Mouse (Mus musculus) CH12.LX (cell line): Measurements from ENCODE around the gene Ppcs. TPM values are rescaled to one million over a fixed set of nuclear protein-coding genes. Genes with fewer than 3 reads are reported as not detected.

Source experiments
- DNase-seq: peaks from one replicate; pipeline ENCODE4 v3.0.0-alpha.2; 2013; ENCODE audit errors: extremely low read depth
- H3K27ac ChIP-seq: 2 replicates; pipeline ENCODE4 v1.5.1; 2012; ENCODE audit warnings: low read depth, mild to moderate bottlenecking, control low read depth, moderate library complexity; ENCODE audit not compliant: insufficient read depth
- H3K27me3 ChIP-seq: replicated peaks from 2 replicates; pipeline ENCODE3; 2012; ENCODE audit warnings: inconsistent platforms
- H3K36me3 ChIP-seq, 2 experiments: replicated peaks in 1 of 2; 2 replicates each; pipeline versions ENCODE3 to v1.6.1; 2012; ENCODE audit warnings: inconsistent platforms in 1 of 2, low read length in 1 of 2, mild to moderate bottlenecking in 1 of 2, mixed read lengths in 1 of 2, moderate library complexity in 1 of 2; ENCODE audit not compliant: control insufficient read depth in 1 of 2, insufficient read depth in 1 of 2
- H3K4me1 ChIP-seq, 2 experiments: 2 replicates each; pipeline ENCODE4 v1.6.1; 2012; ENCODE audit warnings: inconsistent platforms in 1 of 2, moderate library complexity in 1 of 2; ENCODE audit not compliant: insufficient read depth in 2 of 2, control insufficient read depth in 1 of 2
- H3K4me2 ChIP-seq: 2 replicates; pipeline ENCODE4 v1.6.1; 2012; ENCODE audit warnings: low read depth, mild to moderate bottlenecking, control low read depth; ENCODE audit not compliant: poor library complexity, insufficient read depth, severe bottlenecking
- H3K4me3 ChIP-seq, 3 experiments: fragments of 150-350 bp in 1 of 3; sonication (generic) in 1 of 3; replicated peaks in 1 of 3; 2 replicates each; pipeline versions ENCODE3 to v1.5.1; 2011 to 2012; ENCODE audit warnings: low read depth in 2 of 3, low read length in 2 of 3, mild to moderate bottlenecking in 2 of 3, moderate library complexity in 2 of 3, control low read depth in 1 of 3, improper control_type of control experiment in 1 of 3, inconsistent platforms in 1 of 3, mixed read lengths in 1 of 3; ENCODE audit not compliant: poor library complexity in 1 of 3
- H3K79me2 ChIP-seq: replicated peaks from 2 replicates; pipeline ENCODE4 v1.6.1; 2012; ENCODE audit warnings: mild to moderate bottlenecking, moderate library complexity; ENCODE audit not compliant: control insufficient read depth, poor library complexity, insufficient read depth, severe bottlenecking; ENCODE audit errors: extremely low read depth
- H3K9ac ChIP-seq: 2 replicates; pipeline ENCODE4 v1.6.1; 2012; ENCODE audit warnings: low read depth, mild to moderate bottlenecking, control low read depth, moderate library complexity; ENCODE audit not compliant: insufficient read depth
- H3K9me3 ChIP-seq: replicated peaks from 2 replicates; pipeline ENCODE3; 2012; ENCODE audit warnings: low read length, inconsistent platforms, mixed read lengths
- BHLHE40 ChIP-seq: IDR thresholded peaks from 2 replicates; pipeline ENCODE4 v1.6.1; 2011; ENCODE audit warnings: mild to moderate bottlenecking, low read depth, low read length, improper control_type of control experiment
- CHD1 ChIP-seq: IDR thresholded peaks from 2 replicates; pipeline ENCODE4 v1.6.1; 2012; ENCODE audit warnings: low read depth, low read length, improper control_type of control experiment, inconsistent platforms
- CHD2 ChIP-seq: IDR thresholded peaks from 2 replicates; pipeline ENCODE4 v1.6.1; 2011; ENCODE audit warnings: low read length, improper control_type of control experiment
- E2F4 ChIP-seq: IDR thresholded peaks from 2 replicates; pipeline ENCODE4 v1.6.1; 2011; ENCODE audit warnings: low read depth, low read length, improper control_type of control experiment; ENCODE audit not compliant: insufficient replicate concordance
- ELF1 ChIP-seq: IDR thresholded peaks from 2 replicates; pipeline ENCODE4 v1.6.1; 2014; ENCODE audit warnings: low read depth, mild to moderate bottlenecking, inconsistent platforms, low read length, improper control_type of control experiment
- GABPA ChIP-seq: IDR thresholded peaks from 2 replicates; pipeline ENCODE4 v1.6.1; 2012; ENCODE audit warnings: low read depth, low read length, improper control_type of control experiment, inconsistent platforms; ENCODE audit not compliant: insufficient replicate concordance
- IRF4 ChIP-seq: IDR thresholded peaks from 2 replicates; pipeline ENCODE4 v1.6.1; 2014; ENCODE audit warnings: low read depth, mild to moderate bottlenecking, inconsistent platforms, low read length, improper control_type of control experiment
- JUN ChIP-seq: IDR thresholded peaks from 2 replicates; pipeline ENCODE4 v1.6.1; 2011; ENCODE audit warnings: low read depth, mild to moderate bottlenecking, low read length, improper control_type of control experiment, moderate library complexity; ENCODE audit not compliant: insufficient read depth
- MAZ ChIP-seq: IDR thresholded peaks from 2 replicates; pipeline ENCODE4 v1.6.1; 2012; ENCODE audit warnings: low read depth, mild to moderate bottlenecking, inconsistent platforms, low read length, improper control_type of control experiment, moderate library complexity
- MEF2A ChIP-seq: IDR thresholded peaks from 2 replicates; pipeline ENCODE4 v1.6.1; 2014; ENCODE audit warnings: low read depth, mild to moderate bottlenecking, inconsistent platforms, low read length, improper control_type of control experiment, borderline replicate concordance
- MYC ChIP-seq: IDR thresholded peaks from 2 replicates; pipeline ENCODE4 v1.6.1; 2011; ENCODE audit warnings: low read depth, mild to moderate bottlenecking, improper control_type of control experiment, low read length
- NELFE ChIP-seq: IDR thresholded peaks from 2 replicates; pipeline ENCODE4 v1.6.1; 2011; ENCODE audit warnings: low read depth, low read length, improper control_type of control experiment
- NRF1 ChIP-seq: IDR thresholded peaks from 2 replicates; pipeline ENCODE4 v1.6.1; 2014; ENCODE audit warnings: low read depth, mild to moderate bottlenecking, inconsistent platforms, low read length, improper control_type of control experiment, moderate library complexity
- POLR2A ChIP-seq: IDR thresholded peaks from 2 replicates; pipeline ENCODE4 v1.6.1; 2011; ENCODE audit warnings: low read depth, mild to moderate bottlenecking, improper control_type of control experiment, low read length
- POLR2AphosphoS2 ChIP-seq: IDR thresholded peaks from 2 replicates; pipeline ENCODE4 v1.6.1; 2011; ENCODE audit warnings: low read depth, low read length, improper control_type of control experiment
- RAD21 ChIP-seq: IDR thresholded peaks from 2 replicates; pipeline ENCODE4 v1.6.1; 2011; ENCODE audit warnings: low read depth, mild to moderate bottlenecking, low read length, improper control_type of control experiment, moderate library complexity
- RCOR1 ChIP-seq: conservative IDR thresholded peaks from 2 replicates; pipeline ENCODE4 v1.6.1; 2012; ENCODE audit warnings: low read depth, mild to moderate bottlenecking, inconsistent platforms, low read length, improper control_type of control experiment
- SMC3 ChIP-seq: IDR thresholded peaks from 2 replicates; pipeline ENCODE4 v1.6.1; 2011; ENCODE audit warnings: low read depth, low read length, improper control_type of control experiment
- UBTF ChIP-seq: IDR thresholded peaks from 2 replicates; pipeline ENCODE4 v1.6.1; 2012; ENCODE audit warnings: low read depth, mild to moderate bottlenecking, inconsistent platforms, low read length, improper control_type of control experiment, moderate library complexity
- ZKSCAN1 ChIP-seq: IDR thresholded peaks from 2 replicates; pipeline ENCODE4 v1.6.1; 2012; ENCODE audit warnings: low read depth, inconsistent platforms, low read length, improper control_type of control experiment, borderline replicate concordance
- ZMIZ1 ChIP-seq: IDR thresholded peaks from 2 replicates; pipeline ENCODE4 v1.6.1; 2012; ENCODE audit warnings: low read depth, mild to moderate bottlenecking, inconsistent platforms, low read length, improper control_type of control experiment
- ZNF384 ChIP-seq: IDR thresholded peaks from 2 replicates; pipeline ENCODE4 v1.6.1; 2012; ENCODE audit warnings: low read depth, low read length, improper control_type of control experiment, inconsistent platforms
- dilution Hi-C: fragments of 300-500 bp; cut with MboI; formaldehyde crosslinking; loops from 2 replicates; pipeline ENCODE4 v1.14.3; 2020; ENCODE audit warnings: low sequenced_read_pairs; ENCODE audit not compliant: extremely low pct_unique_long_range_greater_than_20kb, extremely low pct_ligation_motif_present
- in situ Hi-C: fragments of 300-500 bp; cut with MboI; formaldehyde crosslinking; loops from 3 replicates; pipeline ENCODE4 v1.14.3; 2019; ENCODE audit warnings: low sequenced_read_pairs, low pct_ligation_motif_present, low pct_unique_long_range_greater_than_20kb, mixed read lengths
- polyA plus RNA-seq: library from polyadenylated mRNA; unstranded; fragments of >175 nt; gene quantifications from 2 replicates; pipeline ENCODE4 v1.2.1, GENCODE M21; 2012; ENCODE audit warnings: low read depth; ENCODE audit not compliant: insufficient read length
- total RNA-seq, 2 experiments: library from RNA; depleted of rRNA; stranded (reverse); fragments of 300-350 nt in 1 of 2; fragments of >200 nt in 1 of 2; gene quantifications; 2 replicates each; pipeline ENCODE4 v1.2.3; 2012 to 2014

Ppcs gene
- total and polyA plus RNA-seq, 3 experiments, result 14.7 to 22.7 (median 19.3) TPM

DNA sequence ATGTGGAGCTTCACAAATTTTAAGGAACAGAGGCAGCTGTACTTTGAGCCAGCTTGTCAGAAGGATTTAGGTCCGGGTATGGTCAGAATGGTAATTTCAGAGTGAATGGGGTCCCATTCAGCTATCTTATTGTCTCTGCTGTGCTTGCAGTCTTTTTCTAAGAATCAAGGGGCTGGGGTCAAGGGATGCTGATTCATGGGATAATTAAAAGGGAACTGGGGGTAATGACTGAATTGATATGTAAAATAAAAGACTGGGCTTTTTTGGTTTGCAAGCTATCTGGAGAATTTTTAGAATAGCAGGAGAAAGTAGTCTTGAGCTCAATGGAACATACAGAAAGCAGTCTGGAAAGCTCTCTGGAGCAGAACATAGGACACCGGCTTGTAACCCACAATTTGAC is 18.8 kb downstream of the Ppcs start:
- Histone ChIP-seq H3K79me2 (no peaks in the 10 kb centered on the region), H3K27me3 (no peaks in the 10 kb centered on the region), H3K4me1 (0 out of 4 replicates have a peak, but pooled peaks cover 0 to 2% of the 10 kb centered on the region in 2 experiments), H3K4me2 (no peak overlapping the region), H3K9me3 (peaks cover 16% of the 10 kb centered on the region), H3K9ac (no peak overlapping the region), H3K27ac (no peak overlapping the region), H3K36me3 (no peaks in the 10 kb centered on the region), H3K4me3 (no peak overlapping the region)
- TF ChIP-seq MEF2A, result no peak
- DNase-seq, result no peak
- in situ Hi-C loops, result no loop called here
- dilution Hi-C loops, result no loop called here

- no peak overlapping the region for H3K9ac ChIP-seq
- TF ChIP-seq IRF4 (no peak), ELF1 (no peak), NELFE (no peak), ZKSCAN1 (no peak), NRF1 (no peak), MEF2A (no peak), SMC3 (no peak), E2F4 (no peak), ZMIZ1 (no peak), GABPA (no peak), ZNF384 (no peak), BHLHE40 (no peak), MAZ (no peak), RCOR1 (no peak), RAD21 (no peak; the same call in 1 of the 2 replicates)
- TF ChIP-seq, all 38 proteins: peak for 0
- no peak for DNase-seq
- H3K79me2 ChIP-seq, result no peaks in the 10 kb centered on the region
- H3K4me1 ChIP-seq, result 0 out of 4 replicates have a peak, but pooled peaks cover 0 to 2% of the 10 kb centered on the region in 2 experiments
- no peaks in the 10 kb centered on the region for H3K27me3 ChIP-seq
- no peak overlapping the region for H3K27ac ChIP-seq
- in situ Hi-C loops, result no loop called here
- H3K36me3 ChIP-seq, result no peaks in the 10 kb centered on the region
- H3K9me3 ChIP-seq, result peaks cover 8% of the 10 kb centered on the region
- no peak overlapping the region for H3K4me3 ChIP-seq
- dilution Hi-C loops, result no loop called here
- H3K4me2 ChIP-seq, result no peak overlapping the region
Measured at GRCm38 (mm10) chr4:119400896-119401295, 21.3 kb downstream of the Ppcs start.

DNA sequence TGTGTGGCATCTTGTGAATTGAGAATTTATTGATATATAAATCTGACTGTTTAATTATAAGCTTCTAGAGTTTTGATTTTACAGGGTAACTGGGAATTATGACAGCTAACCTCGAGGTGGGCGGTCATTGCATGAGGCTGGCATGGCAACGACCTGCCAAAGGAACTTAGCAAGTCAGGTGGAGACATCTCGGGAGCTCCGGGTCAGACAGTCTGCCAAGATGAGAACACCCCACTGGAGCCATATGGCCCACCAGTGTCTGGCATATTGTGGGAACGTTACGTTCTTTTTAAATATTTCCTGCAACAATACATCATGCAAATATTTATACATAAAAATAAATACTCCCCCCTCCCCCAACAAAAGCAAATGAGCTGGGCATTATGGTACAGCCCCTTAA is 23.5 kb downstream of the Ppcs start:
- Histone ChIP-seq H3K27ac (no peak overlapping the region), H3K4me3 (no peak overlapping the region), H3K79me2 (no peaks in the 10 kb centered on the region), H3K27me3 (peaks cover 2% of the 10 kb centered on the region), H3K36me3 (no peaks in the 10 kb centered on the region), H3K9me3 (peaks cover 8% of the 10 kb centered on the region), H3K4me2 (no peak overlapping the region), H3K4me1 (0 out of 4 replicates have a peak, but pooled peaks cover 0 to 2% of the 10 kb centered on the region in 2 experiments), H3K9ac (no peak overlapping the region)
- in situ Hi-C loops, result no loop called here
- dilution Hi-C loops, result no loop called here
- no peak for DNase-seq
- TF ChIP-seq MAZ (no peak), UBTF (no peak), POLR2A (no peak), RCOR1 (no peak), CHD1 (no peak), POLR2AphosphoS2 (no peak), ZMIZ1 (no peak), JUN (no peak), MYC (no peak), CHD2 (no peak), SMC3 (no peak), MEF2A (no peak)
